Mouse (Mus musculus): Measurements from ENCODE around the gene Olfr330.
"Not testable (repeated sequence)": the region's sequence is repeated elsewhere in the genome, so short reads cannot be mapped to it uniquely, and the experiment has no call there.

The Olfr330 gene

DNA sequence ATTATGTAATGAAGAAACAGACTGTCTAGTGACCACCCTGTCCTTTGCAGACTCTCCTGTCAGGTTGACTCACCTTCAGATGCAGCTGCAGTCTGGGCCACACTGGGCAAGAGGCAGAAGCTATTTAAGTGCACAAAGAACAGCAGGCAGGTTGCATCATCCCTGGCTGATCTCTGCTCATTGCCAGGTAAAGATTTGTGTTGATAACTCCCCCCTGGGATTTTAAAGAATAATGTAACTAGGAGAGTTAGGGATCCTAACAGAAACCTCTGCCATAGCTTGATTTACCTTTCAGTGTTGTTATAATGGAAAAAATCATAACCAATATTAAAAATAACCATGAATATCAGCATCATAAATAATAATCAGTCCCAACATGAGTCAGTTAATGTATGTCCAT is at the start of gene Olfr330:
Gene Olfr330, minus strand, starts transcription at position 101 of the 400 bp plus-strand sequence.
- DNase-seq (ENCODE audit: low spot score in 2 of 2), result not testable (repeated sequence)

DNA sequence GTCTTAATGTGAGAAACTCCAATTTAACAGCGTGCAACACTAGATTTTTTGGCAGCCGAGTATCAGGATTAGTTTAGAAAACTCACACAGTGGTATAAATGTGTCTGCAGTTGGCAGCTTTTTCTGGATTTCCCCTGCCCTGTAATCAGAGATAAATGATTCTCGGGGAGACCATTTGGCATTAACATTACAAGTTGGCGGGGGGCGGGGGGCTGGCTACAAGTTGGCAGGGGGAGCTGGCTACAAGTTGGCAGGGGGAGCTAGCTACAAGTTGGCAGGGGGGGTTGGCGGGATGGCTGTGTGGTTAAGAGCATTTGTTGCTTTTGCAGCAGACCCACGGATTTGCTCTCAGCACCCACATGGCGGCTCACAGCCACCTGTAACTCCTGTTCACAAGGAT is 44.0 kb upstream of the Olfr330 start:
- DNase-seq (ENCODE audit: low spot score in 2 of 2), result peak; percentile 69 to 70

DNA sequence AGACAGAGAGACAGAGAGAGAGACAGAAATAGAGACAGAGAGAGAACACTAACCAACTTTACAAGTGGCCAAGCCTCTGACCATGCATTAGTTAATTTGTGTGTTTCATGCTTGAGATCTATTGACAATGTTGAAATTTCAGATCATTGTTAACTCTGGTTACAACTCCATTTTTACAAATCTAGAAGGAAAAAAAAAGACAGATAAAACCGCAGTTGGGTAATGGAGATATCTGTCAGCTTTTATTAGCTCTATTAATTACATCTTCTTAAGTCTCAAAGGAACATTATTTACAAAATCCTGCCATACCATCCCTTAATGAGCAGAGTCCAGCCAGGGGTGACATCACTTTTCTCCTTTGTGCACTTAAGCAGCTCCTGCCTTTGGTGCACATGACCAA is 42.8 kb upstream of the Olfr330 start, which contains the start of gene Olfr325:
Gene Olfr325, plus strand, starts transcription at position 301 of the 400 bp plus-strand sequence.
- DNase-seq (ENCODE audit: low spot score in 2 of 2), result no peak

DNA sequence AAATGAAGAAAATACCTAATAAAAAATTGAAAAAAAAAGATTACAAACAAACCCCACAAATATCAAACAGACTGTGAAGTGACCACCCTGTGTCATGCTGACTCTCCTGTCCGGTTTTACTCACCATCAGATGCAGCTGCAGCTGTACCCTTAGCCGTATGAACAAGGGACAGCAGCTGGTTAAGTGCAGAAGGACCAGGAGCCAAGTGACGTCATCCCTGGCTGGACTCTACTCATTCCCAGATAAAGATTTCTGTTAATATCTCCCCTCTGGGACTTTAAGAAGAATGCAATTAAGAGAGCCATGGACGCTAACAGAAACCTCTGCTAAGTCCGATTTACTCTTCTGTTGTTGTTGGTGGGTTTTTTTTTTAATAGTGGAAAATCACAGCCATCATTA is 35.8 kb upstream of the Olfr330 start, which contains the start of gene Olfr224:
Gene Olfr224, minus strand, starts transcription at position 149 of the 400 bp plus-strand sequence.
- DNase-seq (ENCODE audit: low spot score in 2 of 2), result no peak

DNA sequence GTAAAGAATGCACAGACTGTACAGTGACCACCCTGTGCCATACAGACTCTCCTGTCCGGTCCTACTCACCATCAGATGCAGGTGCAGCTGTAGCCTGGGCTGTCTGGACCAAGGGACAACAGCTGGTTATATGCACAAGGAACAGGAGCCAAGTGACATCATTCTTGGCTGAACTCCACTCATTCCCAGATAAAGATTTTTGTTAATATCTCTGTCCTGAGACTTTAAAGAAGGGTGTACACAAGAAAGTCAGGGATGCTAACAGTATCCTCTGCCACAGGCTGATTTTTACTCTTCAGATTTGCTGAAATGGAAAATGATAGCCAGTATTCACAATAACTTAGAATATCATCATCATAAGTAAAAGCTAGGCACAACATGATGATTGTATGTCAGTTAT is 20.9 kb upstream of the Olfr330 start, which contains the start of gene Olfr328:
Gene Olfr328, minus strand, starts transcription at position 101 of the 400 bp plus-strand sequence.
- no peak for DNase-seq (ENCODE audit: low spot score in 2 of 2)

DNA sequence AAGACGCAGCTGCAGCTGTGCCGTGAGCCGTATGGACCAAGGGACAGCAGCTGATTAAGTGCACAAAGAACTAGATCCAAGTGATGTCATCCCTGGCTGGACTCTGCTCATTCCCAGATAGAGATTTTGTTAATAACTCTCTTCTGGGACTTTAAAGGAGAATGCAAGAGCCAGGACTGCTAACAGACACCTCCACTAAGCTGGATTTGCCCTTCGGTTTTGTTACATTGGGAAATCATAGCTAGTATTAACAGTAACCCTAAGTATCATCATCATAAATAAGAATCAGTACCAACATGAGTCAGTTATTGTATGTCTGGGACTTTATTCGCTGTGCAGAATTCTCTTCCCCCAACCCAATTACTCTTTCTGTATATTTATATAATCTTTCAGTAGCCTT is 11.7 kb upstream of the Olfr330 start, which contains the start of gene Olfr329-ps:
Gene Olfr329-ps, minus strand, starts transcription at position 101 of the 400 bp plus-strand sequence.
- DNase-seq (ENCODE audit: low spot score in 2 of 2), result no peak

DNA sequence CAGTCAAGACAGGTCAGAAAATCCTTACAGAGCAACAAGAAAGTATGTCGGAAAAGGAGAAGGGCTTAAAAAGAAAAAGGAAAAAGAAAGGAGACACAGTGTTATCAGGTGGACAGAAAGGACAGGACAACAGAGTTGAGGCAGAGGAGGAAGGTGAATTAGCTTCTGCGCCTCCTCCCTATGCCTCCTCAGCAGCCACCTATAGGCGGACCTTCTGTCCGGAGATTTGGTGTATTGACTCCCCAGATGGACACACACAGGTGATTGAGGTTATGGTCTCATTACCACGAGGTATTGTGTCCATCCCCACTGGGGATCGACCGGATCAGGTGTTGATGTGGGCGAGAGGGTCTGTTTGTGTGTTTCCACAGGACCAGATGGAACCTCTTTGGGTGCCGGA is 14.9 kb downstream of the Olfr330 start:
- peak; percentile 30 to 43 for DNase-seq (ENCODE audit: low spot score in 2 of 2)

DNA sequence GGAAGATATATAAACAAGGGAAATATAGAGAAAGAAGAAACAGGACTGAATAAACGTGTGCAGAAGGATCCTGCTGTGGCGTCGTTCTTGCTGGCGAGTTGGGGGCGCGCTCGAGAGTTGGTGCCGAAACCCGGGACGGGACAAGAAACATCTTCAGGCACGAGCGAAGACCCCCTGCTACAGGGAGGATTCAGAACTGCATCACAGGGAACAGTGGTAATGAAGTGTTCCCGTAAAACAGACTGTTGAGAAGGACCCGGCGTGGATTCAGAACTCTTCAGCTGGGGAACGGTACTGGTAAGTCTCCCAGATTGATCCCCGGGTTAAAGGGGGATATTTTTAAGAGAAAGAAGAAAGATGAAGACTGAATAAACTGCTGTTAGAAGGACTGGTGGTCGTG is 15.7 kb downstream of the Olfr330 start:
- peak; percentile 85 for DNase-seq (ENCODE audit: low spot score in 2 of 2)

DNA sequence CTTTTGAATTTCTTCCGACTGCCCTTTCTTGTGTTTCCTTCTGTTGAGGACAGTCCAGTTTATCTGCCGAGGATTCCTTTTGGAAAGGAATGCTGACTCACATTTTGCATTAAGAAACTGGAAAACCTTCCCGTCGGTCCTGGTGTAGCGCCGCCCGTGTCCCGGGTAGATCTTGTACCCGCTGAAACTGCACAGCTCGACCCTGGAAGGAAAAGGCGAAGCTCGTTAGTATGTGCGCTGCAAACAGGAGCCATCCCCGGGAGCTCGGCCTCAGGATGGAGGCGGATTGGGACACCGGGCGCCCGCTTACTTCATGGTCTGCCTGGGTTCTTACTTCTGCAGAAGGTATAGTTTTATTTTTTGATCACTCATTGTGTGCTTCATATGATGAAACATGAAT is 25.6 kb downstream of the Olfr330 start:
- DNase-seq (ENCODE audit: low spot score in 2 of 2), result not testable (repeated sequence)

DNA sequence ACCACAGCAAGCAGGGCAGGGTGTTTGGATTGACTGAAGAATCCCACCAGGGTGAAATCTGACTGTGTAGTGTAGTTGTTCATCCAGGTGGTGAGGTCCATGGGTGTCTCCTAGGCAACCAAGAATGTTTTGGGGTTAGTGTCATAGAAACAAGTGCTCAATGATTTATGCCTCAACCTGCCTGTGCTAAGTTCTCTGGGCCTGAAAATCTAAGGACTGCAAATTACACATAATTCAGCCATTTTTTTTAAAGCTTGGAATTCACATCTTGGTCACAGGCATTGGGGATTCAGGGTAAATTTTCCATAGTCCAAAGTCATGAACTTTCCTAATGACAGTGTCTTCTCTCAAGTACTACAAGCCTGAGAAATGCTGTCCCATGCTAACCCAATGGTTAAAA is 32.2 kb downstream of the Olfr330 start, which contains the start of gene Olfr331:
Gene Olfr331, minus strand, starts transcription at position 101 of the 400 bp plus-strand sequence.
- not testable (repeated sequence) for DNase-seq (ENCODE audit: low spot score in 2 of 2)

DNA sequence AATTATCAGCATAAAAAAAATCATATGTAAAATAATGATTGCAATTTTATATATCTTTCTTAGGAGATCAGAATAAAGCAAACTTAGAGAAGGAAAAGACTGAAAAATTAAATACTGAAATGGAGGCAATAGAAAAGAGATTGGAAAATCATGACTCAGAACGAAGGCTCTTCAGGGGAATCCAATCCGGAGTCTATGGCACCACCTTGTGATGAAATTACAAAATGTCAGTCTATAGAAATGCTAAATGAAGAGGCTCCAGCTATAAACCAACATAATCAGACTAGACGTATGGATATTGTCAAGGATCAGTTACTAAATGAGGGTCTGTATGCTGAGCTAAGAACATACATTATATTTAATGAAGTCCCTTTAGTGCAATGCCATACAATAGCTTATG is 35.3 kb downstream of the Olfr330 start:
- DNase-seq (ENCODE audit: low spot score in 2 of 2), result no peak

DNA sequence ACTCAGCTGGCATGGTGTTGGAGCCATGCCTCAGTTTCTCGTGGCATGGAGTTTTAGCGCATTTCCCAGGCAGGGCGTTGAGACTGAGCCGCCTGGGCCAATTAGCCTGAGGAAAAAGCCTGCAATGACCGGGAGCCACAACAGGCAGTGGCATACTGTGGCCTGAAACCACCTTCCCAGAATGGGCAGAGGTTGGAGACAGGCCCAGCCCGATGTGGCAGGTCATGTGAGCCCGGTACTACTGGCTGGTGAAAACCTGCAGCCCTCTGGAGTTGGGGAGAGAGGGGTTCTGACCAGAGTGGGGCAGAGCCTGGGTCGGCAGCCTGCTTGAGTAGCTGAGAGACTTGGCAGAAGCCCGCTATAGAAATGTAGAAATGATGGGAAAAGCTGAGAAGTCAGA is 35.9 kb downstream of the Olfr330 start:
- DNase-seq (ENCODE audit: low spot score in 2 of 2), result no peak

DNA sequence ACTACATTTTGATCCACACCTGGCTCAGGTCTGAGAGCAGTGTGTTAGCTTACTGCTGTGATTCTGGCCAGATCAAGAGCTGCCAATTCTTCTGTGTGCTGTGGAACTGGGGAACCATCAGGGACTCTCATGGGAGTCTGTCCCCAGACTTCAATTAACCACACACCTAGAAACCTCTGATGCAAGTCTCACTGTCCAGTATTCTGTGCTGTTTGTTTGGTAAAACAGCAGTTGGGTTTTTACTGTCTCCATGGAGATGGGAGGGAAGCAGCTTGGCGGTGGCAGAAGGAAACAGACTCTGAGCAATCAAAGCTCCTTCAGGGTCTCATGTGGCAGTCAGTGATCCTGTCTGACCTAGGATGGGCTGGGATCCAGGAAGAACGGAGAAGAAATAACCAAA is 42.2 kb downstream of the Olfr330 start, which contains the start of gene Olfr332:
Gene Olfr332, minus strand, starts transcription at position 101 of the 400 bp plus-strand sequence.
- no peak for DNase-seq (ENCODE audit: low spot score in 2 of 2)
